Mouse (Mus musculus): ENCODE measurements around the gene Olfr446. TPM values are rescaled to one million over a fixed set of nuclear protein-coding genes. Genes with fewer than 3 reads are reported as not detected.

The Olfr446 gene
- total and polyA plus RNA-seq, 3 experiments: 0.01 TPM; not detected in 2

DNA sequence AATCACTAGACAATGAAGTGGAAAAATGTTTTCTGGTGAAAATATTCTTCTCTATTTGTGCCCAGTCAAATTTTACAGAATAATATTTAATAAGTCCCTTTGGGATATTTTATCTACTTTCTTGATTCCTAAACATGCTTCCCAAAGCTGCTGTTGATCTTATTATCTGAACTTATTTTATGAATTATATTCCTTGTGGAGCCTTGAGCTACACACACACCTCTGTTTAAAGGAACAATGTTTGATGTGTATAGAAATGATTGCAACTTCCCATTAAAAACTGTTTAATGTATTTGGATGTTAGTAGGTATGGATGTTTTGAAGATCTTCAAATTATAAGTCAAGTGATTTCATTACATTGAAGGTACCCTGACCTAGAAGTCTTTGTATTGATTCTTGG lies 12.6 kb upstream of the Olfr446 start, which contains the start of gene Olfr447:
Gene Olfr447 (plus strand): TSS at position 301 of the 400 bp plus-strand sequence.
- Histone ChIP-seq H3K4me1 (ENCODE audit: control insufficient read depth in 1 of 2, insufficient read depth in 2 of 2, low read length in 2 of 2) (no peaks in the 10 kb centered on the region), H3K79me2 (ENCODE audit: control insufficient read depth, insufficient read depth, low read length, poor library complexity) (no peaks in the 10 kb centered on the region), H3K36me3 (ENCODE audit: control insufficient read depth in 1 of 2, insufficient read depth in 2 of 2, low read length in 2 of 2) (no peaks in the 10 kb centered on the region)

DNA sequence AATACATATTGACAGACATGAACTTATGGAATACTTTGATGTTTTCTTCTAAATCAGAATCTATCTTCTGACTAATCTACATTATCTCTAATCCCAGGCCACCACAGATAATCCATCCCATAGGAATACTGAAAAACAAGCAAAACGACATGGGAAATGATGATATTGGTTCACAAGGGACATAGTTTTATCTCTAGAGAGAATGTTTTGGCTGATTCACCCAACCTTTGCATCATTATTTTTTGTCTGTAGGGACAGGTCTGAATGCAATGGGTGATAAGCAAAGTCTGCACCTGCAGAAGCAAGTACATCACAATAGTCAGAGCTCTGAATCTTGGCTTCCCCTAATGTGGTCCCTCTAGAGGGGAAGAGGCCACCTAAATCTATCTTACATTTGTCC lies 27.6 kb downstream of the Olfr446 start, which contains the start of gene Olfr444:
Gene Olfr444 (plus strand): TSS at position 301 of the 400 bp plus-strand sequence.
- no peak within 1 kb of the TSS for H3K9ac ChIP-seq (ENCODE audit: control insufficient read depth, low read depth, low read length, poor library complexity, severe bottlenecking)
- H3K36me3 ChIP-seq (ENCODE audit: control insufficient read depth in 1 of 2, insufficient read depth in 2 of 2, low read length in 2 of 2): no peaks in the 10 kb centered on the region
- no peak within 1 kb of the TSS for H3K4me3 ChIP-seq (ENCODE audit: control insufficient read depth in 1 of 2, insufficient read depth in 1 of 2, low read depth in 2 of 2, low read length in 2 of 2)
- H3K27me3 ChIP-seq (ENCODE audit: control insufficient read depth in 1 of 2, insufficient read depth in 2 of 2, low read length in 2 of 2): no peaks in the 10 kb centered on the region
- no peaks in the 10 kb centered on the region for H3K4me1 ChIP-seq (ENCODE audit: control insufficient read depth in 1 of 2, insufficient read depth in 2 of 2, low read length in 2 of 2)
- no peak for DNase-seq (ENCODE audit: low read depth, low spot score)
- TF ChIP-seq POLR2AphosphoS5 (IDR thresholded peaks at IDR 0.05; ENCODE audit: borderline replicate concordance, low read depth, low read length) (no peak), GABPA (IDR thresholded peaks at IDR 0.05; ENCODE audit: low read depth, low read length) (no peak), POLR2A (IDR thresholded peaks at IDR 0.05; ENCODE audit: control insufficient read depth in 1 of 2, insufficient read depth in 1 of 2, low read depth in 1 of 2, low read length in 2 of 2, poor library complexity in 1 of 2) (no peak), NRF1 (IDR thresholded peaks at IDR 0.05; ENCODE audit: insufficient read depth, low read depth, low read length, poor library complexity, severe bottlenecking) (no peak), RCOR1 (IDR thresholded peaks at IDR 0.05; ENCODE audit: low read depth, low read length) (no peak), MYC (IDR thresholded peaks at IDR 0.05; ENCODE audit: low read depth, low read length) (no peak), ETS1 (IDR thresholded peaks at IDR 0.05; ENCODE audit: low read depth, low read length) (no peak), JUND (IDR thresholded peaks at IDR 0.05; ENCODE audit: low read depth, low read length) (no peak)
- no peaks in the 10 kb centered on the region for H3K9me3 ChIP-seq (replicated peaks; ENCODE audit: insufficient read depth, low read length)
- no peaks in the 10 kb centered on the region for H3K79me2 ChIP-seq (ENCODE audit: control insufficient read depth, insufficient read depth, low read length, poor library complexity)
- H3K27ac ChIP-seq (ENCODE audit: control insufficient read depth, low read depth, low read length): no peak within 1 kb of the TSS

More for the DNA sequence above, 12.6 kb upstream of the Olfr446 start, which contains the start of gene Olfr447:
- Histone ChIP-seq H3K9ac (ENCODE audit: control insufficient read depth, low read depth, low read length, poor library complexity, severe bottlenecking) (no peak within 1 kb of the TSS), H3K27ac (ENCODE audit: control insufficient read depth, low read depth, low read length) (no peak within 1 kb of the TSS), H3K4me3 (ENCODE audit: control insufficient read depth in 1 of 2, insufficient read depth in 1 of 2, low read depth in 2 of 2, low read length in 2 of 2) (no peak within 1 kb of the TSS), H3K27me3 (ENCODE audit: control insufficient read depth in 1 of 2, insufficient read depth in 2 of 2, low read length in 2 of 2) (no peaks in the 10 kb centered on the region), H3K9me3 (replicated peaks; ENCODE audit: insufficient read depth, low read length) (no peaks in the 10 kb centered on the region)
- DNase-seq (ENCODE audit: low read depth, low spot score): no peak
- no peak for TF ChIP-seq MEF2A (IDR thresholded peaks at IDR 0.05; ENCODE audit: extremely low read depth, insufficient replicate concordance, low read depth, low read length, poor library complexity, severe bottlenecking)
- TF ChIP-seq GABPA (IDR thresholded peaks at IDR 0.05; ENCODE audit: low read depth, low read length): no peak
- no peak for TF ChIP-seq MYC (IDR thresholded peaks at IDR 0.05; ENCODE audit: low read depth, low read length)
- no peak for TF ChIP-seq ZKSCAN1 (IDR thresholded peaks at IDR 0.05; ENCODE audit: low read depth, low read length)
- no peak for TF ChIP-seq RCOR1 (IDR thresholded peaks at IDR 0.05; ENCODE audit: low read depth, low read length)
- TF ChIP-seq MXI1 (IDR thresholded peaks at IDR 0.05; ENCODE audit: low read depth, low read length): no peak
- TF ChIP-seq USF1 (IDR thresholded peaks at IDR 0.05; ENCODE audit: low read depth, low read length): no peak
- no peak for TF ChIP-seq MAX (IDR thresholded peaks at IDR 0.05; ENCODE audit: low read length)
- TF ChIP-seq JUND (IDR thresholded peaks at IDR 0.05; ENCODE audit: low read depth, low read length): no peak

GRCm38 (mm10) chr6:42980377-42980776 lies 59.2 kb downstream of the Olfr446 start:
- Histone ChIP-seq H3K9ac (ENCODE audit: control insufficient read depth, low read depth, low read length, poor library complexity, severe bottlenecking) (no peak overlapping the region), H3K27me3 (ENCODE audit: control insufficient read depth in 1 of 2, insufficient read depth in 2 of 2, low read length in 2 of 2) (no peaks in the 10 kb centered on the region), H3K9me3 (replicated peaks; ENCODE audit: insufficient read depth, low read length) (no peaks in the 10 kb centered on the region), H3K36me3 (ENCODE audit: control insufficient read depth in 1 of 2, insufficient read depth in 2 of 2, low read length in 2 of 2) (no peaks in the 10 kb centered on the region), H3K79me2 (ENCODE audit: control insufficient read depth, insufficient read depth, low read length, poor library complexity) (no peaks in the 10 kb centered on the region), H3K27ac (ENCODE audit: control insufficient read depth, low read depth, low read length) (no peak overlapping the region), H3K4me3 (ENCODE audit: control insufficient read depth in 1 of 2, insufficient read depth in 1 of 2, low read depth in 2 of 2, low read length in 2 of 2) (no peak overlapping the region), H3K4me1 (ENCODE audit: control insufficient read depth in 1 of 2, insufficient read depth in 2 of 2, low read length in 2 of 2) (no peaks in the 10 kb centered on the region)
- DNase-seq (ENCODE audit: low read depth, low spot score): no peak
- TF ChIP-seq GABPA (IDR thresholded peaks at IDR 0.05; ENCODE audit: low read depth, low read length) (no peak), MYB (IDR thresholded peaks at IDR 0.05; ENCODE audit: low read depth, low read length) (no peak), SMC3 (IDR thresholded peaks at IDR 0.05; ENCODE audit: low read depth, low read length) (no peak), CTCF (IDR thresholded peaks at IDR 0.05 in 2 of 3, conservative IDR thresholded peaks at IDR 0.05 in 1 of 3; ENCODE audit: control insufficient read depth in 1 of 3, insufficient read depth in 1 of 3, low read depth in 2 of 3, low read length in 3 of 3, poor library complexity in 1 of 3, severe bottlenecking in 1 of 3) (no peak), RAD21 (IDR thresholded peaks at IDR 0.05; ENCODE audit: low read depth, low read length) (no peak), EP300 (IDR thresholded peaks at IDR 0.05; ENCODE audit: low read depth in 1 of 2, low read length in 2 of 2) (no peak), ZC3H11A (IDR thresholded peaks at IDR 0.05; ENCODE audit: low read depth, low read length) (no peak), MAFK (IDR thresholded peaks at IDR 0.05; ENCODE audit: borderline replicate concordance, low read depth, low read length) (no peak), MAZ (IDR thresholded peaks at IDR 0.05; ENCODE audit: low read depth, low read length) (no peak), NRF1 (IDR thresholded peaks at IDR 0.05; ENCODE audit: insufficient read depth, low read depth, low read length, poor library complexity, severe bottlenecking) (no peak), MEF2A (IDR thresholded peaks at IDR 0.05; ENCODE audit: extremely low read depth, insufficient replicate concordance, low read depth, low read length, poor library complexity, severe bottlenecking) (no peak), TCF12 (IDR thresholded peaks at IDR 0.05; ENCODE audit: low read depth, low read length) (no peak), TAL1 (IDR thresholded peaks at IDR 0.05; ENCODE audit: low read length) (no peak), NELFE (IDR thresholded peaks at IDR 0.05; ENCODE audit: low read depth, low read length) (no peak), HCFC1 (IDR thresholded peaks at IDR 0.05; ENCODE audit: low read depth, low read length) (no peak), JUND (IDR thresholded peaks at IDR 0.05; ENCODE audit: low read depth, low read length) (no peak)
